Mouse (Mus musculus): Measurements from ENCODE around the gene Tmc8. TPM values are rescaled to one million over a fixed set of nuclear protein-coding genes. Genes with fewer than 3 reads are reported as not detected.

The Tmc8 gene
- polyA plus RNA-seq (2017; shearing (Covaris generic)) = 143 TPM

DNA sequence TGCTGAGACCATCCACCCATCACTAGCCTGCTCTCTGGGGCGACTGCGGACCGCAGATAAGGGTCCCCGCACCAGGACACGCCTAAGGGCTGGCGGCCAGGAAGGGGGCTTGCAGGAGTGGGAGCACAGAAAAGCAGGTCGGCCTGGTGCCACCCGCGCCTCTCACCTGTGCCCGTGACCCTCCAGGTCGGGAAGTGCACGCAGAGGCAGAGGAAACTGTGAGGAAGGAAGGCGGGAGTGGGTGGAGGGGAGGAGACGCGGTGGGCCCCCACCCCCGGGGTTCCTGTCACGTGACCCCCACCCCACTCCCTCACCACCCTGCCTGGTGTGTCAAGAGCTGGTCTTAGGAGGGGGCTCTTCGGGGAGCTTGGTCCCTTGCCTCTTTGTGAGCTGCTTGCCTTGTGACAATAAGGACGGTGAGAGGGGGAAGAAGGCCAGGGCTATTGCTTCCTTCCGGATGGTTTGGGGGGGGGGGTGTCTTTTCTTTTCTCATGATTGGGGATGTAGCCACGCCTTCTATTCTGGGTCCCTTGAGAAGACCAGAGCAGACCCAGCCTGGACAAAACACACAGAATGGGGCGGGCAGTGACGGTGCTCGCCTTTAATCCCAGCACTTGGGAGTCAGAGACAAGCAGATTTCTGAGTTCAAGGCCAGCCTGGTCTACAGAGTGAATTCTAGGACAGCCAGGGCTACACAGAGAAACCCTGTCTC is at the start of gene Tmc8, which contains the start of gene Tmc6:
Tmc8 (plus strand) TSS at position 84 of the 712 bp plus-strand sequence.
Tmc6 (minus strand) TSS at position 206 of the 712 bp plus-strand sequence.

DNA sequence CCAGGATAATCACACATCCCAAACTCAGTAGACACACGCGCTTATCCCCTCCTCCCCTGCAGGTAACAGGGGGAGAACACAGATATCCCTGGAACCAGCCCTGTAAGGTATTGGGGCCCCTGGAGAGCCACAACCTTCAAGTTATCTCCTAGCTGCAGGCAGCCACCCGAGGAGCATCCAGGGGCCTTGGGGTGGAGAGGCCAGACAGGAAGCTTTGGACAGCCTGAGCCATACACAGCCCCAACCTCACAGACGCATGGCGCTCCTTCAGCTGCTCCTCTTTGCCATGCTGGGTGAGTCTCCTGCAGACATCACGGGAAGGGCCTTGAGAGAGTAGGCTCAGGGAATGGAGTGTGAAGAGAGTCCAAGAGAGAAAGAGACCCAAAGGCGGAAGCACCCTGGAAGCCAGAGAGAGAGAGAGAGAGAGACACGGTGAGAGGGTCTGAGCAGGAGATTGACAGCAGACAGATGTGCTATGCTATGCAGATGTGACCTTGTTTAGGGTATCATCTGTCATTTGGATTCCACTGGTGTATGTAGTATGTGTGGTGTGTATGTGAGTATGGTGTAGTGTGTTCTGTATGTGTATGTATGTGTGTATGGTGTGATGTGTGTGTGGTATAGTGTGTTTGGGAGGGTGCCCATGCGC is 15.8 kb downstream of the Tmc8 start, which contains the start of gene 6030468B19Rik:
6030468B19Rik (plus strand) TSS at position 150 of the 649 bp plus-strand sequence.

DNA sequence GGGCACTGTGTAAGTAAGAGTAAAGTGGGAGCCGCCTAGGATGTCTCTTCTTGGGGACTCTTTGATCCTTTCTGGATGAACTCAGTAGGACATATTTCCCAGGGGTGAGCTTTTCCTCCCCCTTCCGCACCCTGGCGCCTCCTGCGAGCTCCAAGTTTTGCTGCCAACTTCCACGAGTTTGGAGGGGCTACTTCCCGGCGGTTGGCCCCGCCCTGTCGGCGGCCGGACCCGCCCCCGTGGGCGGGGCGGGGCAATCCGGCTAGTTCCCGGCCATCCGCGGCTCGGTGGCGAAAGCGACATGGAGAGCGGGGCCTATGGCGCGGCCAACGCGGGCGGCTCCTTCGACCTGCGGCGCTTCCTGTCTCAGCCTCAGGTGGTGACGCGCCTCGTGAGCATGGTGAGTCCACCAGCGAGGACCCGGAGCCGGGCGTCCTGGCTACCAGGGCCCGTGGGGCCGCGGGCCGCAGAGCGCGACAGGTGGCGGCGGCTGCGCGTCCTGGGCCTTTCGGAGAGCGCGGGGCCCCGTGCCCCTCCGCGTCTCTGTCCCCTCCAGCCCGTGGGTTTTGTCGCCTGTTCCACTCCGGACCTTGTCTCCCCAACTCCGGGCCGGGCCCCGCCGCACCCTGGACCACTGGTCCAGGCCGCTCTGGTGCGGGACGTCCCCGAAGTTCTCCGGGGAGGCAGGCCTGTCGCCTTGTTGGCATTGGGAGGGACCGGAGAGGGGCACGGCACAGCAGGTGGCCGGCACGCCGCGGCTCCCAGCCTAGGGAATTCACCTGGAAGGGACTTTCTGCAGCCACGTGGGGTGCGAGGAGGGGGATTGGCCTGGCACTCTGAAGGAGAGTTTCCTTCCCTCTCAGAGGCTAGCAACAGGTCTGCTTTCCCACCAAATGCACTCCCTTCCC is 27.8 kb downstream of the Tmc8 start, which contains the start of the genes Gm20708 and Syngr2:
Gm20708 (plus strand) TSS at position 262 of the 905 bp plus-strand sequence.
Syngr2 (plus strand) TSS at position 262 of the 905 bp plus-strand sequence.

DNA sequence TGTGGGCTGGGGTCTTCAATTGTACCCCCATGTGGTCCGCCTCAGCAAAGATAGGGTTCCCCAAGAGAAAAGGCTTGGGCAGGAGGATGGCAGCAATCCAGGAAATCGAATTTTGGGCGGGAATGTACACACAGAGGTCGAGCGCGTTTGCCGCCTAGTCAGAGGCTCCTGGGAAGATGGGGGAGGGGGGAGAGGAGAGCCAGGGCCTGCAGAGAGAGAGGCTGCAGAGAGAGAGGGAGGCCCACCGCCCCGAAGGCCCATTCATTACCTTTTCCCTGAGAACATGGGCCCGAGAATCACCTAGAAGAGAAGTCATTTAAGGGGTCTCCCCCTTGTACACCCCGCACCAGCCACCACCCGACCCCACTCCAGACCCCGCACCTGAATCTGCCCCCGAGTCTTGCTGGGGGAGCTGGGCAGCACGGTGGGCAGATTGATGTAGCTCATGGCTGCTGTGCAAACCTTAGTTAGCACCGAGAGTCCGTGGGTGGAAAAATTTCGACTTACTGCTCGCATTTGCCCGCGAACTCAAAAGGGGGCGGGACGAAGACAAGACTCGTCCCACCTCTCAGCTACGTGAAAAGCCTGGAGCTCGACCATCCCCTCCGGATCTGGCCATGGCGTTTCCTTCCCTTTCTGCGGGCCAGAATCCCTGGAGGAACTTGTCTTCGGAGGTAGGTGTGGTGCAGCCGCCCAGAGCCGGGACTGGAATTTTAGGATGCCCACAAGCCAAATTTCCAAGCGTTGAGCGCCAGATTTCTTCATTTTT is 43.6 kb downstream of the Tmc8 start, which contains the start of the genes Afmid and Tk1:
Afmid (plus strand) TSS at position 592 of the 769 bp plus-strand sequence.
Tk1 (minus strand) TSS at position 760 of the 769 bp plus-strand sequence.

Other genes starting within 250 kb of the Tmc8 start
- gene Tnrc6c, start 127.8 kb upstream of the Tmc8 start, polyA plus RNA-seq (2017; shearing (Covaris generic)) = 9.7 TPM
- gene Tmc6, start 122 bp downstream of the Tmc8 start, polyA plus RNA-seq (2017; shearing (Covaris generic)) = 166 TPM
- 0.68 TPM for gene 6030468B19Rik, start 15.6 kb downstream of the Tmc8 start, polyA plus RNA-seq (2017; shearing (Covaris generic))
- gene Gm20708, start 27.6 kb downstream of the Tmc8 start, polyA plus RNA-seq (2017; shearing (Covaris generic)) = 5.6 TPM
- gene Syngr2, start 27.6 kb downstream of the Tmc8 start, polyA plus RNA-seq (2017; shearing (Covaris generic)) = 177 TPM
- 30.3 TPM for gene Afmid, start 43.8 kb downstream of the Tmc8 start, polyA plus RNA-seq (2017; shearing (Covaris generic))
- 34.4 TPM for gene Tk1, start 44.0 kb downstream of the Tmc8 start, polyA plus RNA-seq (2017; shearing (Covaris generic))
- gene Birc5, start 67.2 kb downstream of the Tmc8 start, polyA plus RNA-seq (2017; shearing (Covaris generic)) = 16.9 TPM
- not detected for gene Tmem235, start 78.7 kb downstream of the Tmc8 start, polyA plus RNA-seq (2017; shearing (Covaris generic))
- 20.7 TPM for gene Tha1, start 91.4 kb downstream of the Tmc8 start, polyA plus RNA-seq (2017; shearing (Covaris generic))
- 51.2 TPM for gene Socs3, start 188.0 kb downstream of the Tmc8 start, polyA plus RNA-seq (2017; shearing (Covaris generic))
- gene Pgs1, start 204.2 kb downstream of the Tmc8 start, polyA plus RNA-seq (2017; shearing (Covaris generic)) = 40.3 TPM